Mouse (Mus musculus) heart, adult 9 months (tissue): ENCODE measurements around the gene Chn1.
"Not testable (repeated sequence)": the region's sequence is repeated elsewhere in the genome, so short reads cannot be mapped to it uniquely, and the experiment has no call there.

ENCODE experiments used
- DNase-seq, 2 experiments: peaks; one replicate each; pipeline ENCODE4 v3.0.0; 2022; ENCODE audit warnings: low spot score in 2 of 2

Gene Chn1

DNA sequence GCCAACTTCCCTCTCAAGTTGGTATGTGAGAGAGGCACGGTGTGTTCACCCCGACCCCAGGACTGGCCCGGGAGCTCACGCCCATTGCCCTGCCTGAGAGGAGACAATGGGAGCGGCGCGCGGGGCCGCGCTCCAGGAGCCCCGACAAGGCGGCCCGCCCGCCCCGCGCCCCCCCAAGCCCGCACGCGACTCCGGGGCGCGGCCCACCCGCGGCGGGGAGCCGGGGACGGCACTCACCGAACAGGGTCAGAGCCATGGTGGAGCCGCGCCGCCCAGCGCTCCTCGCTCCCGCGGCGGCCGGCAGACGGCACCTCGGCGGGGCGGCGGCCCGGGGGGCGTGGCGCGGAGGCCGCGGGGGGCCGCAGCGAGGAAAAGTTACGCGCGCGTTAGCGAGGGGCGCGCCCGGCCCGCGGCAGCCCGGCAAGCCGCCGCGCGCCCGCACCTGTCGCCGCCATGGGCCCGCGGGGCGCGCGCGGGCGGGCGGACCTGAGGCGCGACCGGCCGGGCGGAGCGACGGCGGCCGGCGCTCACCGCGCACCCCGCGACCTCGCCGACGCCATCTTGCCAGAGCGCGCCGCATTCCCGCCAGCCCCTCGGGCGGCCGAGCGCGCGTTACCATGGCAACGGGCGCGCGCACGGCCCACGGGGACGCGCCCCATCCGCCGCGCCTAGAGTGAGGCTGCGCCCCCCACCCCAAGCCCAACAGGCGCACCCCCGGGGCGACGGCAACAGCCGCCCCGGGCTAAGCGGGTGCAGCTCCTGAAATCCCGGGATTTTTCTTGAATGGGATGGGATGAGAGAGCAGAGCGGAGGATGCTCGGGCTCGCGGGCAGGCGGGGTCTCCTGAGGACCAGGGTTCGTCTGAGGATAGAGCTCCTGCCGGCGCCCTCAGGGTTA is at the start of gene Chn1:
TSS of gene Chn1 (minus strand) at position 561 of the 897 bp plus-strand sequence.
- DNase-seq: peak; percentile 46 to 52

DNA sequence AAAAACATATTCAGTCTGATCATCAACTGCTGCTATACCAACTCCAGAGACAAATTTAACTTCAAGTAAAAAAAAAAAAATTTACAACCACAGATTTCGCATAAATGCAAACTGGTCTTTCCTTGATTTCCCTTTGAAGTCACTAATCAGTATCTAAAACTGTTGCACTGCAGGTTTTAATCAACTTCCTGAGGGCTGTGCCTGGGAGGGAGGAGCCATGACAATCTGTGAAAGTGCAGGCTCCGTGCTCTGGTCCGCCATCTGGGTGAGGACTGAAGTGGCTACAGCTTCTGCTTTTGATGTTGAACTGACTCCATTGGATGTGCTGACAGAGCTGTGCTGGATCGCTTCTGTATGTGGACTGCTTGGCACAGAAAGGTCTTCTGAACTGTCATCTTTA is 43.6 kb upstream of the Chn1 start:
- DNase-seq: no peak

DNA sequence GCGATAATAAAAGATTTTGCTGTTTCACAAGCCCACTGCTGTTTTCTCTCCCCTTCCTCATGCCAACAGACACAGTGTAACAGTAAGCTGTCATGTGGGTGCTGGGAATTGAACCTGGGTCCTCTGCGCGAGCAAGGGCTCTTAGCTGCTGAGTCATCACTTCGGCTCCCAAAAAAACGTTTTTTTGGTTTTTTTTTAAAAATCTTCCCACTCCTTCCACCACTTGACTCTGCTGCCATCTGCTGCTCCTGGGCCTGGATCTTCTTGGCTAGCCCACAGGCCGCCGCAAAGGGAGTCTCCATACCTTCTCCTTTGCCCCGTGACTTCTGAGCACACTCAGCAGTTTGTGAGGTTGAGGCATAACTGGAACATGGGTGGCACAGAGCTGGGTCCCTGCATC is 32.5 kb upstream of the Chn1 start:
- DNase-seq: no peak

DNA sequence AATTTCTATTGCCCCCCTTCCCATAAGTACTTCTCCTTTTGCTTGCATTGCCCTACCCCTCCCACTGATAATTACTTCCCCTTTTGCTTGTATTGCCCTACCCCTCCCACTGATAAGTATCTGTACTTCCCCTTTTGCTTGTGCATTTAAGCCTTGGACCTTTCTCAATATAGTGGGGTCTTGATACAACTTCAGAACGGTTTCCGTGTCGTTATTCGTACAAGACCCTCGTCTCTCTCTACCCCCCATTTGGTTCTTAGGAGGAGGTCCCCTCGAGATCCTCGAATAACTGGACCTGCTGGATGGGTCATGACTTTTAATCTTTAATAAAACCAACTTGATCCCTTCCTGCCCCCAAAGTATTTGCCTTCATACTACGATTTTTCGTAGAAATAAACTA is 25.0 kb upstream of the Chn1 start:
- DNase-seq: not testable (repeated sequence)

DNA sequence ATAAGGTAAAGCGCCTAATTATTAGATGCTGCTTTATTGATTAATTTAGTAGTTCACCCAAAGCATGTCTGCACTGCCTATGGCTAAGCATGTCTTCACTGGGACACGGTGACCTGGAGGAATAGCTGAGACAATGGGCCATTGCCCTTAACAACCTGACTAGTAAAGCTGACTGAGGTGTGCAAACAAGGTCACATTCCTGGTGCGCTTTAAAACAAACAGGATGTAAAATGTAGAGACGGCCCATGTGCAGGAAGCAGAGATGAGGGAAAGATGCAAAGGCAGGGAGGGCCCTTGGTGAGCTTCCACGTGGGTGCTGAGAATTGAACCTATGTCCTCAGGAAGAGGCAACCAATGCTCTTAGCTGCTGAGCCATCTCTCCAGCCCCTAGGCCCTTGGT is 23.6 kb upstream of the Chn1 start:
- DNase-seq: no peak

DNA sequence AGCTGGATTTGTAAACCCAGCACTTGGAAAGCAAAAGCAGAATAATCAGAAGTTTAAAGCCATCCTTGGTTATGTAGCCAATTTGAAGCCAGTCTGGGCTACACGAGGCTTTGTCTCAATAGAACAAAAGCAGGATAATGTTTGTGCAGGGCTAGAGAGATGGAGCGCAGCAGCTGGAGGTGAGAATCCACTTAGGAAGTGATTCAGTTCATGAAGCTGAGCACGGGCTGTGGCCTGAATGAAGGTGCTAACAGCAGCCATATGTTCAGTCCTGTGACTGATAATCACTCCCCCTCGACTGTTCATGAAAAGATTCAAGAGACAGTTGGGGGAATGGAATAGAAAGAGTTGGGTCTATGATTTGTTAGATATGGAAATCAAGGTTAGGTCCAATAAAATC is 23.0 kb upstream of the Chn1 start:
- DNase-seq: no peak

DNA sequence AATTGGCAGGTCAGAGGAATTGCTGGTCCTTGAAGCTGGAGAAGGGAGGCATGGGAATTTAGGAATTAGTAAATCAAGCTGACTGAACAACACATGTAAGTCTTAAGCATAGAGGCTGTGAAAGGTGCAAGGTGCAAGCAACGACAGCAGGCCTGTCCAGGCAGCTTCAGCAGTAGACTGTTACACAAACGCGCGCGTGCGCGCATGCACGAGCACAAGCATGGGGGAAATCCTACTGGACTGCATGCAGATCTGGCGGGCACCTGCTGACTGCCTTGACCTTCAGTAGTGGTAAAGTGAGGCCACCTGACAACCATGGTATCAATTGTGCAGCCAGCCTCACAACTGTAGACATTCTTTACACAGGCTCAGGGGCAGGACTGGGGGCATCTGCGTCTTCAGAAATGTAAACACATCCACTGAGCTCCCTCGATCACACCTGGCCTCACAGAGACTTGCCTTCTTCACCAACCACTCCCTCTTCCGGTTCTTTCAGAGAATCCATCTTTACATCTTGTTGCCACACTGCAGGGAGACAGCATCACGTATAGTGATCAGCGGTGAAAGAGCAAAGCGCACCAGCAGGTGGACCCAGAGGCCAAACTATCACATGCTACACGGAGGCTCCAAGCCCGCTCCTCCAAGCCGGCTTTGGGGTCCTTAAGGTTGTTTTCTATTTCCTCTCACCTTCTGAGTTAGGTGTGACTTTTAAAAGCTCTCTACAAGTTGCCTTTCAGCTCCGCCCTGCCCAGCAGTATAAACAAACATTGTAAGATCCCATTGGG is 16.9 kb upstream of the Chn1 start:
- DNase-seq: no peak

DNA sequence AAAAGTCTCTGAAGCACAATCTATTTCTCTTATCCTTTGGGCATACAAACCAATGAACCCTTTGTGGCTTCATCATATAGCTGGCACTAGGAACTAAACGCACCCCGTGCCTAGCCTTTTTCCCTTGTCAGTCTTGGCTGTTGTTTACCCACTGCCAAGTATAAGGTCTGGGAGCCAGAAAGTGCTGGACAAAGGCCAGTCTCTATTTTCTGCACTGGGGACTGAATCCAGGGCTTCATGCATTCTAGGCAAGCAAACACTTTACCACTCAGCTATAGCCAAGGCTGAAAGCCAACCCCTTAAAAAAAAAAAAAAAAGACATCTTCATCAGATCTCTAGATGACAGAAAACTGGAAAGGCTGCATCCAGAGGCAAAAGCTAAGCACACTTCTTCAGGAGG is 15.2 kb upstream of the Chn1 start:
- DNase-seq: peak in 1 of 2 experiments; percentile 51

DNA sequence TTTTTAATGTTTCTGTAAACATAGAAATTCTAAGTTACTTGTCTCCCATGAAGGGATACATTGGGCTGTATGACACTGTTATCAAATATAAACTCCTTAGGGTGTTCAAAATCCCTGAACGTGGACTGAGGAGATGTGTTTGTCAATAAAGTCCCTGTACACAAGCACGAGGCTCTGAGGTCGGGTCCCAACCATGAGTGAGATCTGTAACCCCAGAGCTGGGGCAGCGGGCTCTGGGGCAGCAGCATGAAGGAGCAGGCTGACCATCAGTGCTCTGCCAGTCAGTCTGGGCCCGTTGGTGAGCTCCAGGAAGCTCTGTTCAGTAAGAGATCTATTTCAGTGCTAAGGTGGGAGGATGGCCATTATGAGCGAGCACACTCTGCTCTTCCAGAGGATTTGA is 13.2 kb upstream of the Chn1 start:
- no peak for DNase-seq

DNA sequence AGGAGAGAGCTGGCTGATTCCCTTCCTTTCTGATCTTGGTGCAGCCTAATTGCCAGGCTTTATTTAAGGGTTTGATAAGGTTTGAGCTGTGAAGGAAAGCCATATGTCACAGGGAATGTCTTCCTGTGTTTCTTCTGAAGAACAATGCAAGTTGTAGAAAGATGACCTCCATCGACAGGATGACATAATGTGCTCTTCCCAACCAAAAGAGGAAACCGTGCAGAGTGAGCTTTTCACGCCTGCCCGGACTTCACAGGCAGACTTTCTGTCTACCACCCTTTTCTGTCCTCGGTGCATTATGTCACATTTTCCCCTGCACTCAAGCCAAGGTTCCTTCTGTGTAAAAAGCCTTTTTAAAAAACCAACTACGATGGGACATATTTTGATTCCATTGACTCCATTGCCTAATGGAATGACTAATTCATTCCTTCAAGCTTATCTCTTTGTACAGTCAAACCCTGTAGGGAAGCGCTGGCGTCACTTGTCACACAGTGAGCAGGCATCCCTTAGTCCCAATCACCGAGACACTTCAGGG is 7.3 kb upstream of the Chn1 start:
- DNase-seq: peak; percentile 15 to 21

DNA sequence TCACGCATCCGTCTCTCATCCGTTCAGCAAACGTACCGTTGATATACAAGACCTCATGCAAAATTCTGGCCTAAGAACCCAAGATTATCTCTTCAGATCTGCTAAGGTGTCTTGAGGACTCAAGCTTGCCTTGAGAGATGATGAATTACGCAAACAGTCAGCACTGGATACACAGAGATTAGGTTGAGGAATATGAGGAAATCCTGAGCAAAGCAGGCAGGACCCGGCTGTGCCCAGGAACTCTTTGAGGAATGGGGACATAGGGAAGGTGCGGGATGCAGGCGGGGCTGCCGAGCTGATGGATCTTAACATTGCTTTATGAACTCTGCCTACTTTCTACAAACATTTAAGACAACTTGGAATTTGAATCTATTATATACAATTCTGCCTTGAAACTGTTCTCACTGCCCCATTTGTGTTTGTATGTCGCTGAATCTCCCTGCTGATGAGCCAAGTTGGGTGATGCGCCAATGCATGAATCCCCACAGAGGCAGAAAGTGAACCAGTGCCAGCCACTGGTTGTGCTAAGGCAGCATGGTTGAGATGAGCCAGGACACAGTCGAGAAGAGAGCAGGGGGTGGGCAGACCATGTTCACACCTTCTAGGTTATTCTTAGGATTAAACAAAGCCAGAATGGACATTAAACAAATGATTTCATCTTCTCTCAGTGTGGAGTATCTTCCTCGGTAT is 5.3 kb upstream of the Chn1 start:
- no peak for DNase-seq

DNA sequence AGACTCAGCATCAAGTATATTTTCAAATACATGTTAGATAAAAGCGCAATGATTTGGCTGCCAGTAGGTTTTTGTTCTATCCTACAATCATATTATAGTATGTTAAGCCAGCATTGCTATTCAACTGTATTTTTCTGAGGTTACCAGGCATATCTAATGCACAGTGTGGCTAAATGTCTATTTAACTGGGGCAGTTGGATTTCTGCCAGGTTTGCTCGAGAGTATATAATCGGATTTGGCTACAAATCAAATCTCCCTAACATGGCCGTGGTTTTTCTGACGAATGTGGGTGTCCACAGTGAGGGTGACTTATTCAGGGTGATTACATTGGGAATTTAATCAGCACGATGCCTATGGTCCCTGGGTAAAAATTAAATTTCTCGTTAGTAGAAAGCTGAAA is 4.7 kb upstream of the Chn1 start:
- no peak for DNase-seq

DNA sequence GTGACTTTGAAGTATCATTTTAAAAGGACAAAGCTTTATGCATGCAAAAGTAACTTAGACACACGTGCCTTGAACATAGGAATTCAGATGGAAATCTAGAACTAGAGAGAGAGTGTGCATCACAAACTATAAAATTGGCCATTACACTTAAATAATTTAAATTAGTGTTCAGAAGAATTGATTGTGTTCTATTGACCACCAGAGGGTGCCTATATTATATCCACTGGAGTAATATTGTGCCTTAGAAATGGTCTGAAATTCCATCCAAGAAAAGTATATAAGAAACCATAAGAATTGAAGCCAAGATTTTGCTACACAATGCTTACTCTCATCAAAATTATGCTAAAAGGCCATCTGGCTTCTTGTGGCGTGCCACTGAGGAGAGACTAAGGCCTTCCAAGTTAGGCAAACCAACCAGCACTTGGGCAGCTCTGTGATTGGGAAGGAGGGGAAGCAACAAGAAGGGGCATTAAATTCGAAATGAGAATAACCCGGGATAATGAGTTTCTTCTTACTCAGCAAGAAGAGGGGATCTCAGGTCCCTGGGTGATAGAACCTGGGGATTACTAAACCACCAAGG is 4.0 kb upstream of the Chn1 start:
- no peak for DNase-seq

DNA sequence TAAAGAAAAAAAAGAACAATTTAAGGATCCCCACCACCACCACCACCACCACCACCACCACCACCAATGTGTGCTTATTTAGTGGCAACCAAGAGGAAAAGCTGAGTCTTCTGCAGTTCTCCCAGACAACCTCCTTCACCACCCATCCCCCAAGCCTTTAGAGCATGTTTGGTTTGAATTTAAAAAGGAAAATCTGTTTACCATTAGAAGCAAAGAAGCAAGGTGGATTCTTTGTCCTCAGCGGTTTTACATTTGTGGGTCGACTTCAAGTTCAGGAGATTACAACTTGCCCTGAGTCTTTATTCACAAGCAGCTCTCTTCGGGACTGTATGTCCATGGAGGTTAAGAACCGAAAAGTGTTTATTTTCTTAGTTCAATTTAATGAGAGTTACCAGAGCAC is 1.8 kb upstream of the Chn1 start:
- no peak for DNase-seq

DNA sequence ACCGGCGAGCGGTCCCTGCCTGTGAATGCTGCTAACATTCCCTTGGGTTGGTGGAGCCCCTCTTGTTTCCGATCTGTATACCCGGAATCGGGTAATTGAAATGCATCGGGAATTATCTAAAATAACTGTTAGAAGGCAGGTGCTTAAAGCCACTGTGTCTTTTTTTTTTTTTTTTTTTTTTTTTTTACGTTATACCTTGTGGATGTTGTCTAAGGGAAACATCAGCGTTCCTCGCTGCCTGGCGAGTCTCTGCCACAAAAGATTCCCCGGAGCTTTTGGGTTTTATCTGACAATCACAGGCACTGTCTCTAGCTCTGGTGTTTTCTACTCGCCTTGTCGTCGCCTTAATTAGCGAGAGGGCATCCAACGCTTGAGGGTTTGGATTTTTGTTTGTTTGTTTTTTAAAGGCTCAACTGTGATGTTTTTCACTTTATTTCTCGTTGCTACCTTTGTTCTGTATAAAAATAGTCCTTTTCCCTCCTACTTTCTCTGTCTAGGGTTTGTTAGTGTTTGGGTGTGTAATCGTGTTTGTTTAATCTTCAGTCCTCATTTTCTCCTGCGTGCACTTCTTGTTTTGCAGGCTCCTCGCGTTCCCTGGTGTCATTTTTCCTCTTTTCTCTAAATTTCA is 651 bp upstream of the Chn1 start:
- DNase-seq: no peak

DNA sequence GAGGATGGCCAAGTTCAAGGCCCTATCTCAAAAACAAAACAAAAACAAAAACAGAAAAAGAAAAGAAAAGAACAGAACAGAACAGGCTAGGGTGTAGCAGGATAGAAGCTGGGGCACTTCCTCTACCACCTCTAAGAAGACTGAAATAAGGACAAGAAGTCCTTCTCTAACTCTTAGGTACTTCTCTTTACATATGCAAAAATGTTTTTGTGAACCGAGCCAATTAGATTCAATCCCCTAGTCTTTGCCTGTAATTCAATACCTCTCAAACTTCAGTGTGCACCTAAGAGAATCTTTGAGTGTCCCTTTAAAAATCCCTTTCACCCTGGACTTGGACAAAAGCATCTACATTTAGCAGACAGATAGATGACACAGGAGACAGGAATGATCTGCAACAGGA is 2.2 kb downstream of the Chn1 start:
- DNase-seq: no peak

DNA sequence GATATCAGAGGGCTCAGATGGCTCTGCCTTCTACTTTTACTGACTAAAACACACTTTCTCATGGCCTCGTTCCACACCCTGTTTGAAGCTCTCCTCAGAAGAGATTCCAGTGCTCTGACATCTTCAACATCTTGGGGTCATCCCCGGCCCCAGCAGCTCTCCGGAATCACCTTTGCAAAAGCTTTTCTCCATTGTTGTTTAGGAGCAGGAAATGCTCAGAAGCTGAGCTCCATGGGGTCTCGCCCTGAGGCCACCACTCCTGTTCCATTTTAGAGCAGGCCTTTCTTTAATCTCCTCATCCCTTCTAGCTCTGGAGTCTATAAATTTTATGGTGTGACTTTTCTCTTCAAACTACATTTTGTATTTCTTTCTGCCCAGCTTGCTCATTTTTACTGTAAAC is 6.5 kb downstream of the Chn1 start:
- DNase-seq: no peak

DNA sequence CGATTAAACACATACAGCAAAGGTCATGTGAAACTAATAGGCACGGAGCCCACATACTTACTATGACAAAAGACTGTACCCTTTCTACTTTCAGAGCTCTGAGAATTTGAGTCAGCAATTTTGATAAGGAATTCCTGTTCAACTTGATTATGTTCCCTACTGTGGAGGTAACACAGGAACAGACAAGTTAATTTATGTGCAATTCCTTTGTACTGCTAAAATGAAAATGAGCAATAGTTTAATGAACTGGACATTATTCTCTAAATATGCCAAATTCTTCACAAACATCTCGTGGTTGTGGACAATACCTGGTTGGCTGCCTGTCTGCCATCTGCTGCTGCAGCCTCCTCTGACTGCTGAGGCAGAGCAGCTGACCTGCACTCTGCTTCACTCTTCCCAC is 11.6 kb downstream of the Chn1 start:
- DNase-seq: no peak

DNA sequence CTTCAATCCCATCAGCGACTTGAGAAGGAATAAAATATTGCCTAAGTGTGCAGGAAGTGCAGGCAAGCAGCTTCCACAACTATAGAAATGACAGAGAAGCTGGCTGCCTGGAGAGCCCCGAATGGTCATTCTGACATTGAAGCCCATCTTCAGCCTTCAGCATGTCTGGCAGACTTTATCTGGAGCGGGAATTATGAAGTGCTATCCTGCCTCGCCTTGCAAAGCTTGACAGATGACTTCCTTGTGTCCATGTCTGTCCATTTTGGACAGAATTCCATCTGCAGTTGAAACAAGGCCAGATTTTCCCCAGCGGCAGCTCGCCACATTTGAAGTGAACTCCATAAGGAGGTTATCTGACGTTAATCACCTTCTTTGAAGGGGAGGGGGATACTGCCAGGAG is 15.2 kb downstream of the Chn1 start:
- DNase-seq: no peak

DNA sequence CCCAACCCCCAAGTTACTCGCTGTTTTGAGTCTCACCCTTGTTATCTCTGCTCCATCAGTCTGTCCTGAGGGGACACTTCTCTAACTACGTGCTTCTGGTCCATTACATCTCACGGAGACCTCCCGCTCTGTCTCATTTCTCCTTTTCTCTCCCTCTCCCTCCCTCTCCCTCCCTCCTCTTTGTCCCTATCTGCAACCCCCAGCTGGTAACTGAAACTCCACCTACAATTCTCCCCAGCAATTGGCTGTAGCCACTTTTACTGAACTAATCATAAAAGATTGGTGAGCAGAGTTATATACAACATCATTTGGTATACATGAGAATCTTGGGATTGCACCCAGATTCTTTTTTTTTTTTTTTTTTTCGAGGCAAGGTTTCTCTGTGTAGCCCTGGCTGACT is 16.1 kb downstream of the Chn1 start:
- DNase-seq: no peak

DNA sequence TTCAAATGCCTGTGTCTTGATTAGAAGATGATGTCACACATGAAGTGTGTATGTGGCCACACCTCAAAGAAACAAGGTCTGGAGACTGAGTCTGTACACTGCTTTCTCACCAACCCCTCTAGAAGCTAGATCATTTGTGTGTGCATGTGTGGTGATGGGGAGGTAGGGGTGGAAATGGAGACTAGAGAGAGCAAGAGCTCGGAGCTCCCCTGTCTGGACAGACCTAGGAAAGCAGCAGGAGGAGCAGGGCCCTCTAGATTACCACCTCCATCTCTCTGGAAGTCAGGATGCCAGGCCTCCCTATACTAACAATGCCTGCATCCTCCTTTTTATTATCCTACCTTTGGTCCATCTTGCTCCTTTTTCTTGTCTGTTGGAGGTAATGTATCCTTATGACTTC is 27.8 kb downstream of the Chn1 start:
- no peak for DNase-seq
